Mouse (Mus musculus) adrenal gland, postnatal 10 days (tissue): ENCODE measurements around the gene Cd40. TPM values are rescaled to one million over a fixed set of nuclear protein-coding genes. Genes with fewer than 3 reads are reported as not detected.
A peak's percentile ranks its signal among the peaks of the same experiment; 100 is the strongest.

Source experiments
- DNase-seq: peaks from one replicate; pipeline ENCODE4 v3.0.0; 2021; ENCODE audit warnings: mixed read lengths
- long read RNA-seq, 2 experiments: library from polyadenylated mRNA; stranded (forward); transcript quantifications; one replicate each; pipeline ENCODE4 v2.0.0; 2021
- total RNA-seq, 2 experiments: library from RNA; stranded (reverse); gene quantifications; 2 replicates each; pipeline ENCODE4 v1.2.3; 2021

Cd40 gene
- total RNA-seq, result 1 to 10 TPM; 2.9 to 3.3 TPM
- long read RNA-seq, experiment 1, partial matches to known transcripts, result 2 of 10 reads
- long read RNA-seq, experiment 1, other reads (novel, unspliced or antisense), result 4 of 10 reads
- long read RNA-seq, experiment 2, partial matches to known transcripts, result 0 of 3 reads
- long read RNA-seq, experiment 2, other reads (novel, unspliced or antisense), result 1 of 3 reads

DNA sequence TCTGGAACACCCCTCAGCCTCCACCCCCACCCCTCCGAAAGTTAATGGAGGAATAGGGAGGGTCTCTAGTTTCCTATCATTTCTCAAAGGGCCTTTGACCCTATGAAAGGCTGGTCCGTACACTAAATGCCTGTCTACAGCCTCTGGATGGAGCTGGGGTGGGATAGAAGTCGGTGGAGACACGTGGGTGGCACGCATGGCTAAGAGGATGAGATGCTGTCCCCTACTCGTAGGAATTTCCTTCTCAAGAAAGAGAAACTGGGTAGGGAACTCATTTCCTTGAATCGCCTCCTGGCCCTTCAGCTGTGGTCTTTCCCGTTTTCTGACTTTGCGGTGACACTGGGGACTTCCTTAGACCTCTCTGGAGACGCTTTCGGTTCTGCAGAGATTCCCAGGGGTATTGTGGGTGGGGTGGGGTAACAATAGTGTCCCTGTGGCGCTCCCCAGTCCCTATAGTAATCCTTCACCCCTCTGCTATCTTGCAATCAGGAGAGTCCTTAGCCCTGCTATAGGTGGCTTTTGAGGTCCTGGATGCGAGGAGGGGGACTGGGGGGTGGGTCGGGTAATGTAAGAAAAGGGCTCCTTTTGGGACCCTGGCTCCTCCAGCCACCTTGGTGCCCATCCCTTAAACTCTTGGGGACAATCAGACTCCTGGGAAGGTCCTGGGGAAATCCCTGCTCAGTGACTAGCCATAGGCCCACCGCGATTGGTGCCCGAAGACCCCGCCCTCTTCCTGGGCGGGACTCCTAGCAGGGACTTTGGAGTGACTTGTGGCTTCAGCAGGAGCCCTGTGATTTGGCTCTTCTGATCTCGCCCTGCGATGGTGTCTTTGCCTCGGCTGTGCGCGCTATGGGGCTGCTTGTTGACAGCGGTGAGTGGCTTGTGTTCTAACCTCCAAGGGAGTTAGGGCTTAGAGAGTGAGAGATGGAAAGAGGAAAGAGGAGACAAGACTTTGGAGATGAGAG, at the start of gene Cd40:
Gene Cd40, plus strand, starts transcription at position 740 of the 965 bp plus-strand sequence.
- peak; percentile 84 for DNase-seq

DNA sequence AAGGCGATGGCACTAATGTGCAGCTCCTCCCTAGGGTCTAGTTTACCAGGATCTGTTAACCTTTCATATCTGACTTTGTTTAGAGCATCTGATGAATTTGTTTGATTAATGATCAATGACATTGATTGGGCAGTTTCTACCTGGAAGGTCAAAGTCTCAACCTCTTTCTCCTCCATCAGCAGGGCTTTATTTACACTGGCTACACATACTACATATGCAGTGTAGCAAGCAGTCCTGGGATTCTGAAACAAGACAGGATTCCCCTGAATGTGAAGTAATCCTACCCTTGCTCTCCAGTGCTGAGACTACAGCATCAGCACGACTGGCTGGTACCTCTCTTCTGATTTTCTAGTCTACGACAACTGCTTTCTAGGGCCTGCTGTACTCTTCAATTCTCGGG, 48.6 kb upstream of the Cd40 start:
- no peak for DNase-seq

DNA sequence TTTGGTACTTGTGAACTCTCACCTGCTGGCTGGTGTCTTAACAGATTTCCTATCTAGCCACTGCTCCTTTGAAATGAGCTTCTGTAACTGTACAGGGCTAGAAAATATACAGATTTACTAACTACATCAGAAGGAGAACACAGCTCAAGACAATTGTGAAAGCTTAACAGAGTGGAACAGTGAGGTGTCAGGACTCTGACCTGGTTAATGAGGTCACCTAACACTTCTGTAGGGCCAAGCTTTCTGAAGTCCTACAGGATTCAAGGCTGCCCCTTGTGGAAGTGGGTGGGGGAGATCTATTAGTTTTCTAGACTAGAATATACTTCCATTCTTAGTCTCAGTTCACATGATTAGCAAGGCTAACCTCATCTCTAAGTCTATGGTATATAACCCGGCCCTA, 47.4 kb upstream of the Cd40 start:
- no peak for DNase-seq

DNA sequence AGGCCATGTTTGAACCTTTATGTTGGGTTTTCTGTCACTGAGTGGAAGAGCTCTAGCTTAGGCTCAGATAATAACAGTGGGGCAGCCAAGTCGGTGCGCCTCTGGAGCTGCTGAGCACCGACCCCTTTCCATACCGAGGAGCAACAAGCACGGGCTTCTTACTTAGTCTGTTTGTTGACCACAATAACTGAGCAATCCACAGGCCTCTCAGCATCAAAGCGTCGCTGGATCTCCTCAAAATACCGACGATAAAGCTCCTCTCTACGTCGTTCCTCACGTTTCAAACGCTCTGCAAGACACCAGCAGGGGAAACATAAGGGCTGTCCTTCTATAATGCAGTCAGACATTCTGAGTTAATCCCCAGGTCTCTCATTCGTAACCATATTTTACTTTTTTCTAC, 46.3 kb upstream of the Cd40 start:
- no peak for DNase-seq

DNA sequence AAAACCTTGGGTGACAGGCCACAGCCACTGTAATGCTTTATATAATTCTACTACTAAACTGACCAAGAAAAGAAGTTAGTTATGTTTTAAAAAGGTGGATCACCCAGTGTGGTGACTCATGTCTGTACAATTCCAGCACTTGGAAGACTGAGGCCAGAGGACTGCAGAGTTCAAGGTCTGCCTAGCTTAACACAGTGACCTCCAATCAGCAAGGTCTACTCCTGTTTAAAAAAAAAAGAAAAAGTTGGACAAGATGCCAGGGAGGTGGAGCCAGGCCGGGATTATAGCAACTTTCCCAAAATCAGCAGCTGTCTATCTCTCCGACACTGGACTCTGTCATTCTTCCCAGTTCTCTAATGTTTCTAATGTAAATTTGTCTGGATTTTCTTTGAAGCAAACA, 45.8 kb upstream of the Cd40 start:
- peak; percentile 60 for DNase-seq

DNA sequence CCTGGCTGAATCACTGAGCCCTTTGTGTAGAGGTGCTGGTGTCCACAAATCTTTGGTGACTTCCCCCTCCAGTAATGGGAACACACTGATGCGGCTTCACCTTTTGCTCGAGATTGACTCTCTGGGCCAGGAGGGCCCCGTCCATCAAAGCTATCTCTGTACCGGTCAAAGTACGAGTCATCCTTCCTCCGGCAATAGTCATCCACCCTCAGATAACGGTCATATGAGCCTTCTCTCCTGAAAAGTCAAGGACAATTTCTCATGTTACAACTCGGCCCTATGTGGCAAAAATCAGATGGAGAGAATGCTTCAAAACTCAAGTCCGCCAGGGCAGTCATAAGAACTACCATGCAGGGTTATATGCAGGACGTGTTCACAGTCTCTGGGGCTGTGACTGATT, 45.1 kb upstream of the Cd40 start:
- peak; percentile 54 for DNase-seq

DNA sequence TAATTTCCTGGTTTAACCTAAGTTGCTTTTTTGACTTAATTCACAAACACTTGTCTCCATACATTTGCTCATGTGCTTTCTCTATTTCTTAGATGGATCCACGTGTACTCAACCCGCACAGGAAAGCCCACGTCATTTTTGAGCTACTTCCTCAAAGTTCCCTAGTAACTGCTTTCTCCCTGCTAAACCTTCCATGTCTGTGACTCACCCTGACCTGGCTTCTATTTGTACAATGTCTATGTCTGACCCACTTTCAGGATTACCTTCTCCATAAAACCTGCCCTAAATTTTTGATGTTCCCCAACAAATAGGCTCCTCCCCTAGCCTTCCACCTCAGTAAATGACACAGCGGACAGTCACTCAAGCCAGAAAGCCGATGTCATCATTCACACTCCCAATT, 40.5 kb upstream of the Cd40 start:
- DNase-seq, result no peak

DNA sequence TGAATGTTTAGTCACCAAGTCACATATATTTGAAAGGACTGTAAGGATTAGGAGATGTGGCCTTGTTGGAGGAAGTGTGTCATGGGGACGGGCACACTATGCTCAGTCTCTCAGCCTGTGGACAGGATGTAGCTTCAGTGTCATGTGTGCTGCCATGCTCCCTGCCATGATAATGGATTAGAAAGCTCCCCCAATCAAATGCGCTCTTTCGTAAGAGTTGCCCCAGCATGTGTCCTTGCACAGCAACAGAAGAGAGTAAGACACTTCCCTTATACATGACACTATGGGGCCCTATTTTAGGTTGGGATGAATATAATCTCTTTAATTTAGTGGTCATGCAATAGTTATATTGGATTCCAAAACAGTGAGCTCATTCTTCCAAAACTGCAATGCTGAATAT, 34.9 kb upstream of the Cd40 start:
- no peak for DNase-seq

DNA sequence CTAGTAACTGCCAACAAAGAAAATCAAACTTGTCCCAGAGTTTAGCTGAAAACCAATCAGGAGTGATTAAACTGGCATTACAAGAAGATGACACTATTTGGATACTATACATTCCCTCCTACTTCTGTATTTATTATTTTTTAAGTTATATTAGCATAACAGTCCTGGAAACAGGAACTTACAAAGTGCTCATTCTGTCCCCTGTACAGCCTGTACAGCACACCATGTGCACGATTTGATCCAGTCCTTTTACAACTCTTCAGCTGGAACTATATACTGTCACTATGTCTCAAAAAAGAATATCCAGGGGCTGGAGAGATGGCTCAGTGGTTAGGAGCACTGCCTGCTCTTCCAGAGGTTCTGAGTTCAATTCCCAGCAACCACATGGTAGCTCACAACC, 28.3 kb upstream of the Cd40 start:
- no peak for DNase-seq

DNA sequence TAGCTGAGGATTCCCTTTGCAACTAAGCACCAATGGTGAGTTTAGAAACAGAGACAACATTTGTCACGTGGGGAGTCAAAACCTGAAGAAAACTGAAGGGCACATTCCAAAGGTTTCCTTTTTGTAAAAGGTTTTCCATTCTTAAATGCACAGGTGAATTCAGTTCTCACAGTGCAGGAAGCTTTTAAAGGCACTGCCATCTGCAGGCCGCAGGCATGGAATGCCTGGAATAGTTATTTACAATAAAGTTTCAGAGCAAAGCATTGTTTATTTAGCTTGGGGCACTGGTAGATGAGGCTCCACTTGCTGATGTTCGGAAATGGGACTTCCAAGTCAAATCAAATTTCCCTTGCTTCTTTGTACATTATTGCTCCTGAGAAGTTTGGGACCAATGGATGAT, 22.9 kb upstream of the Cd40 start:
- no peak for DNase-seq

DNA sequence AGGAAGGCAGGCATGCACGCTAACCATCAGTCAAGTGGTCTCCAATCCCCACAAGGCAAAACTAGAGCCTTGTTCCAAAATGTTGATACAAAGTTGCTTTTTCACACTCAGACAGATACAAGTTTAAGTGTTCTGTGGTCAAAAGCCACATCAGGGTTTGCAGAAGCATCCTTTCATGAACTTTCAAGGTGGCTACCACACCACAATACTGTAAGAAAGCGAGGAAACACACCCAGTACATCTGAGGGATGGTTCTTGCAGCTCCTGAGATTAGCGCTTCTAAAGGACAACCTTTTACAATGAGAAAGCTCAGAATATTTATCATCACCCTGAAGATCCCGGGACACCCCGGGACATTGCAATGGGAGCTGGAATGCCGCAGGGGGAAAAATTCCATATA, 22.1 kb upstream of the Cd40 start:
- no peak for DNase-seq

DNA sequence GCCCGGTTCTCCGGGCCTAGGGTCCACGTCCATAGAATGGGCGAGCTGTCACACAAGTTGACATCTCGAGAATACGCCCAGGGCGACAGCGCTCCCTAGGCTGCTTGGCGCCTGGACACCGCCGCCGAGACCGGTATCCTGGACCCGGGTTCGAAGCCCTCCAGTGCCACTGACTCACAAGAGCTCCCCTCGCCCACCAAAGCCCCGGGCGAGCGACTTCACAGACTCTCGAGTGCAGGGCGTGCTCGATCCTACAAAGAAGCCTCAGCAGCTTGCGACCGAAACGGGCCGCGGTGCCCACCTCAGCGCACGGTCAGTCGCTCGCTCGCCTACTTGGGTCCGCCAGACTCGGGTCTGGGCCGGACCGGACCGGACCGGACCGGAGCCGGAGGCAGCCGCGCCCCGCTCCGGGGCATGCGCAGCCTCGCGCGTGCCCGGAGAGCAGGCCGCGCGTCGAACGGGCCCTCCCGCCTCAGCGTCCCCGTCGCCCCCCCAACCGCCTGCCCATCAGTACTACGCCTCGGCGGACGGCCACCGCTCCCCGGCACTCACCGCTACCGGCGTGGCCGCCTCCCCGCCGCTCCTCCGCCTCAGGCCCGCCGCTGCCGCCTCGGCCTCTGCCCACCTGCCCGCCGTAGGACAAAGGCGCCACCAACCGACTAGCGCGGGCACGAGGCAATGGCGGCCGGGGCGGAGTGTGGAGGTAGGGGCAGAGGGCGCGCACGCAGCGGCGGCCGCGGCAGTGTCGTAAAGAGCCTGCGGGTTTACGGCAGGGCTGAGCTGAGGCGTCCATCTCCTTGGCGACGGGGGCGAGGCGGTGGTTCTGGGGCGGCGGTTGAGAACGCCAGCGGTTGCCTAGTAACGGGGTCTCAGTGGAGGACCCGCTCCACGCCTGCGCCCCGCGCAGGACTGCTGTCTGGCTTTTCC, 21.0 kb upstream of the Cd40 start, which contains the start of gene Ncoa5:
Gene Ncoa5, minus strand, starts transcription at position 737 of the 927 bp plus-strand sequence.
- peak; percentile 98 for DNase-seq

DNA sequence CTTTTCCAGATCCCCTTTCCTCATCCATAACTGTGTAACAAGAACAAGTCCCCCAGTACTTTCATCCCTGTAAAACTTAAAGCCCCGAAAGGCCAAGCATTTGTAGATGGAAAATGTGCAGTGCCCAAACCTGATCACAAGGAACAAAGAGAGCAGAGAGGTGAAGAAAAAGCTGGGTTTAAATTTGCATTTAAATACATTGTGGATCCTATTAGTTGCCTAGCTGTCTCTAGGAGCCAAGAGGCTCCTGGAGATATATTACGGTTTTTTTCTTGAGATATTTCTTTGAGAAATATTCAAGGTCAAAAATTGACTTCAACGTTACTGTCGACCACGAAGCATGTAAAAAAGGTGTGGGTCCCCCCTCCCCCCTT, 20.4 kb upstream of the Cd40 start:
- no peak for DNase-seq

DNA sequence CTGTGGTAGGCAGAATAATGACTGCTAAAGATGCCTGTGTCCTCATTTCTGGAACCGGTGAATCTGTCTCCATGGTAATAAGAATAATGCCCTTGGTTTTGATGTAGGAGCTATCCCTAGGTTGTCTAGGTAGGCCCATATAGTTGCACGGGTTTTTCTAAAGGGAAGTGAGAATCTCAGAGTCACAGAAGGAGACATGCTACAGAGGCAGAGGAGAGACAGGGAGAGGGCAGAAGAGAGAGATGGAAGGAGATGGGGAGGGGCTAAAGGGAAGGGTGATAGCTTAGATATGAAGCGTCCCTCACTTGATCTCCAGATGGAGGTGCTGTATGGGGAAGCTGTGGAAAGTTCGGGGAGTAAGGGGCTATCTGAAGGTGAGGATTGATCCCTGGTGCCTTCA, 18.0 kb upstream of the Cd40 start:
- DNase-seq, result no peak

DNA sequence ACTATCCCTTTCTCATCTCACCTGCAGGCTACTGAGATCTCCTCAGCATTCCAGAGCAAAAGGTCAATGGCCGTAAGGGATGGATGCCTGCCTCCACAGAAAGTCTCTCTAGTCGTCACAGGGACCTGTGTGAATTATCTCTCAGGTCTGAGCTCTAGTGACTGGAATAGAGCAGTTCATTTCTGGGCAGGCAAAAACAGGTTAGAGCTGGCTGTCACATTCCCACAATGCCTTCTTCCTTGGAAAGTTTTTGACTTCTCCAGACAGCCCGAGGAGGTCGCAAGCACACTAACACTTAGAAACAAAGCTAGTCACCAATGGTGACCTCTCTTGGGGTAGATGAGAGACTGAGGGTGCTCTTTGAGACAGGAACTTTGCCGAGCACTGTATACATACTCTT, 13.3 kb upstream of the Cd40 start:
- no peak for DNase-seq

DNA sequence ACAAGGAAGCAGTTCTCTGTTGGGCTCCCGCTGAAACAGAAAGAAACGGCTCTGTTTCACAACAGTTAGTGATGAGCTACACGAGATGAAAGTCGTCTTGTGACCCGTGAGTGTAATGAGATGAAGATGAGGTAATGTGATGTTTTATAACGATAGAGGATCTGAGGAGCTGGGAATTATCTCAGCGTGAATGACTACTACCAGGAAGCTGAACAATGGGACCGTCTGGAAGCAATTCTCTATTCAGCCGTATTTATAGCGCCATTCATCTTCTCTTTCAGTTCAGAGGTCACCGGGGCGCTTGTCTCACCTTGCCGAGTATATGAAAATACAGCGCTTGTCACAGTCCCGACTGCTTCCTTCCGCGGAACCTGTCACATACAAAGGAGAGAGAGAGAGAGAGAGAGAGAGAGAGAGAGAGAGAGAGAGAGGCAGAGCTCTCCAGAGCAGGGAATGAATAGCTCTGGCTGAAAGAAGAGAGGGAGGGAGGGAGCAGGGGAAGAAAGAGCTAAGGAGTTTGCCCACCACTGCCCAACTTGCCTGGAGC, 12.3 kb upstream of the Cd40 start:
- no peak for DNase-seq

DNA sequence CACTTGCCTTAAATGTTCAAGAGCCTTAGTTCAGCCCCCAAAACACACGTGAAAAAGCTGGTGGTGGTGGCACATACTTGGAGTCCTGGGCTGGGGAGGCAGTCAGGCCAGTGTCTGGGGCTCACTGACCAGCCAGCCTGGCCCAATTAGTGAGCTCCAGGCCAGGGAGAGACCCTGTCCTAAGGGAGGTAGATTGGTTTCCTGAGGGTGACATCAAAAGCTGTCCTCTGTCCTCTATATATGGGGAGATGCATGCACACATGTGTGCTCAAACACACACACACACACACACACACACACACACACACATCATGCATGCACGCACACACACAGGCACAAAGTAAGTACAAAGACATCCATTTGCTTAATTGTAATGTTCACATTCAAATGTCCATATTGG, 11.7 kb upstream of the Cd40 start:
- DNase-seq, result no peak

DNA sequence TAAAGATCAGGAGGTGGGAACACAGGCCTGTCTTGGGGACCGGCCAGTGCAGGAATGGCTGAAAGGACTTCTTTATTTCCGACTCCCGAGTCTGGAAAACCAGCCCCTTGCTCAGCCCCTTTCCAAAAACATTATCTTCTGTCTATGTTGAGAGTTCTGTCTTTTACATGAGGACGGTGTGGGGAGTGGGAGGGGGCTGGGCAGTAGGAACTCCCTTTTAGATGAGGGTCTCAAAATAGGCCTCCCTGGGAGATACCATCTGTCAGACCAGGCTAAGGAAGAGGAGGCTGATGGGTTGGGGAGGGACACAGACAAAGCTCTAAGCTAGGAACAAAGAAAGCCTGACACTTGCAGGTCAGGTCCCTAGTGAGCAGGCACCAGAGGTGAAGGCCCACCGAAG, 6.4 kb upstream of the Cd40 start:
- DNase-seq, result no peak

DNA sequence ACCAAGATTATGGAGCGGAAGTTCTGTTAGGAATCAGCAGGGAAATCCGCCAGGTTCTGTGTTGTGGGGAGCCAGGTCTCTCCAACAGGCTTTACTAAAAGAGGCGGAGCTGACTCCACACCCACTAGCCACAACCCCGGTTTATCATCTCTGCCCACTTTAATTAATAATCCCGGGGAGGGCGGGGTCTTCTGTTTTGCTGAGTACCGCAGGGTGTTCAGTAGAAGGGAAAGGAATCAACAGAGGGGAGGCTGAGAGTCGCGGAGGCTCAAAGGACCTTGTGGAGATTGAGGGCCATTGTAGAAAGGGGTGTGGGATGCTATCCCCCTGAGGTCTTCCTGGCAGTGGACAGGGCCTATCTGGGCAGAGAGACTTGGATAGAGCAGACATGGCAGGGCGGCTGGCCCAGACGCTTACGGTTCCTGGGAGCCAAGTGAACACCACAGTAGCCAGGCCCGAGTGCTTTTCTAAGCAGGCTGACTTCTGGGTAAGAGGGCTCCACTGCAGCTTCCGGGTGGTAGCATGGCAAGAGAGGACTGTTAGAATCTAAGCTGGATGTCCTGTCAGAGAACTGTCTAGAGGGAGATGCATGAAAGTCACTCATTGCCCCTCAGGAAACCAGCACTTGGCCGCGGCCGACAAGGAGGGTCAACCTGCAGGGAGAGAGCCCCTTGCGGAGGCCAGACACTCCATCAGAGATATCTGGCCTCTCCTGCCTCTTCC, 4.4 kb upstream of the Cd40 start:
- DNase-seq, result no peak

DNA sequence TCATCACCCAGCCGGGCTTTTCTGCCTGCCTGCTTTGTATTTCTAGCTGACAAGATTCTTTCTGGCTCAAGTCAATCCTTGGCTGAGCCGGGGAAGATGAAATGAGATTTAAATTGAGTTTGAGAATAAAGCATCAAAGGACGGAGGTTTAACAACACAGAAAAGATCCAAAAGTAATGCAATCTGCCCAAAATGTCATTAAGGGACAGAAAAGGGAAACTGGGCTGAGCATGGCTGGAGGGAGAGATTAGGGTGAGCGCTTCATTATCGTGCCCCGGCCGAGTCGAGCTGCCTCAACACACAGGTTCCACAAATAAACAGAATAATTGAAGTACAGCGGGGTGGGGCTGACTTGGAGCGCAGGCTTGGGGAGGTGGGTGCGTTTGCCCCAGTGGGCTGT, 3.9 kb upstream of the Cd40 start:
- no peak for DNase-seq

DNA sequence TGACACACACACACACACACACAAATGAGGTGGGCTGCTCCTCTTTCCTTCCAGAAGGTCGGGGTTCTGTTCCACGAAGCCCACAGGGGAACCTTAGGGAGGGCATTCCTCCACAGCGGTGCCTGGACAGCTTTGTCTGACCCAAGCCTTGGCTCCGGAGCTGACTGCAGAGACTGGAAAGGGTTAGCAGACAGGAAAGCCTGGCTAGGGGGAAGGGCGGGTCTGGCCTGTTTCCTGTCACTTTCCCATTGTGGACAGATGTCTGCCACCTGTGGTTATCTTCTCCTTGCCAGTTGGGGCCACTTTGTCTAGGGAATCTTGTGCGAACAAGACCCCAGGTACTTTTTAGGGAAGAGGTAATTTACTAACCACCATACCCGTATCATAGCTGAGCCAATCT, 478 bp downstream of the Cd40 start:
- DNase-seq, result peak; percentile 28
